Mouse (Mus musculus): ENCODE results near the gene Hist3h2ba. TPM values are rescaled to one million over a fixed set of nuclear protein-coding genes. Genes with fewer than 3 reads are reported as not detected.

The Hist3h2ba gene
- polyA plus RNA-seq, 1 experiment: 101 TPM

DNA sequence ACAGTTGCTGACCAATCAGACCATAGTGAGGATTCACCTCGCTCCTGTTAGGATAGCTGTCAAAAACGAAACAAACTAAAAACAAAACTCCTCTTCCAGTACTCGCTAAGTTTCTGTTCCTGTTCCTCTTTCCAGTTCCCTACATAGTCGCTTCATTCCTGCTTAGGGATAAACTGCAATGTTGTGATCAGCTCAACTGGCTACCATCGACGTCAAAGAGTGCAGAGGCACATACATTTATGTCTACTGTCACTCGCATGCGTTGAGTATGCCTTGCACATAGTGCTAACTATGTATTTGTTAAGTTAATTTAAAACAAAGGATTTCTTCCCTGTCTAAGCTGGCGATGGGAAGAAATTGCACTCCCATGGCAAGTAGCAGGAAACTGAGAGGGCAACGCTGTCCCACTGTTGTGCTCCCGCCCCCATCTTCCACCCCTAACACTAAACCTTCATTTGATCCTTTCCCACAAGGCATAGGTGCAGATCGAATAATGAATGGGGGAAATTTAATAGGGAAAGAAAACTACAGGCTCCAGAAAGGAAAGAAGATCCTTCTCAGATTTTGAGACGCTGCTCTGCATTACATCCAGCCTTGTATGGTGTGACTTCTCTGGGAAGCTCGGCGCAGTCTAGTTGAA is 10.6 kb downstream of the Hist3h2ba start:
- Histone ChIP-seq H3K4me3 (ENCODE audit: insufficient read depth, low read length) (peak overlapping the region; percentile 43; the same call in 1 of the 2 replicates), H3K4me1 (ENCODE audit: control insufficient read depth, insufficient read depth, low read length) (peaks cover 4% of the 10 kb centered on the region; the same call in 1 of the 2 replicates), H3K27ac (ENCODE audit: insufficient read depth, low read length) (no peak overlapping the region)
- TF ChIP-seq POLR2A (IDR thresholded peaks at IDR 0.05; ENCODE audit: extremely low read depth, insufficient read depth, low read length): no peak
- TF ChIP-seq CTCF (IDR thresholded peaks at IDR 0.05; ENCODE audit: extremely low read depth, insufficient read depth, low read length): no peak

DNA sequence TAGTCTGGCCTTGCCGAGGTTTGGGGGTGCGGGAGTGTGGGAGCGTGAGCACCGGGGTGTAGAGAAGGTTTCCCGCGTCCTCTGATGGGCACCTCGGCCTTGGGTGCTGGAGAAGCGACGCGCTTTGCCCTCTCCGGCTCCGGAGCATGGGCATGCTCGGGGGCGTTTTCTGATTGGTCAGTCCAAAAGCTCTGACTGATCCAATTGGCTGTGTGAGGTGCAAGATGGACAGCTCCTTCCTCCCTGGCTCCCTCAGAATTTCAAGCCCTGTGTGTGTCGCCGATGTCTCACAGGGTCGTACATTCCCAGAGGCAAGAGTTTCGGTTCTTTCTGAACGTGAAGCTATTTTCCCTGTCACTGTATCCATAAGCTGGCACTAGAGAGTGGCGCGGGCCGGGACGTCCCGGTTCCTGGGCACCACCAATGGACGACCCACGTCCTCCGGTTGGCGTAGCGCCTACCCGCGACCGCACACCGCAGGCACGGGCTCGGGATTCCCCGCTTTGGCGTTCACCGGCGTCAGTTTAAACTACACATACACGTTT is 11.3 kb downstream of the Hist3h2ba start:
- Histone ChIP-seq H3K4me1 (ENCODE audit: control insufficient read depth, insufficient read depth, low read length) (peaks cover 4% of the 10 kb centered on the region; the same call in 1 of the 2 replicates), H3K27ac (ENCODE audit: insufficient read depth, low read length) (no peak overlapping the region), H3K4me3 (ENCODE audit: insufficient read depth, low read length) (peak overlapping the region; percentile 43)
- TF ChIP-seq POLR2A (IDR thresholded peaks at IDR 0.05; ENCODE audit: extremely low read depth, insufficient read depth, low read length) (peak; percentile 43), CTCF (IDR thresholded peaks at IDR 0.05; ENCODE audit: extremely low read depth, insufficient read depth, low read length) (peak; percentile 11; the same call in 1 of the 2 replicates)

DNA sequence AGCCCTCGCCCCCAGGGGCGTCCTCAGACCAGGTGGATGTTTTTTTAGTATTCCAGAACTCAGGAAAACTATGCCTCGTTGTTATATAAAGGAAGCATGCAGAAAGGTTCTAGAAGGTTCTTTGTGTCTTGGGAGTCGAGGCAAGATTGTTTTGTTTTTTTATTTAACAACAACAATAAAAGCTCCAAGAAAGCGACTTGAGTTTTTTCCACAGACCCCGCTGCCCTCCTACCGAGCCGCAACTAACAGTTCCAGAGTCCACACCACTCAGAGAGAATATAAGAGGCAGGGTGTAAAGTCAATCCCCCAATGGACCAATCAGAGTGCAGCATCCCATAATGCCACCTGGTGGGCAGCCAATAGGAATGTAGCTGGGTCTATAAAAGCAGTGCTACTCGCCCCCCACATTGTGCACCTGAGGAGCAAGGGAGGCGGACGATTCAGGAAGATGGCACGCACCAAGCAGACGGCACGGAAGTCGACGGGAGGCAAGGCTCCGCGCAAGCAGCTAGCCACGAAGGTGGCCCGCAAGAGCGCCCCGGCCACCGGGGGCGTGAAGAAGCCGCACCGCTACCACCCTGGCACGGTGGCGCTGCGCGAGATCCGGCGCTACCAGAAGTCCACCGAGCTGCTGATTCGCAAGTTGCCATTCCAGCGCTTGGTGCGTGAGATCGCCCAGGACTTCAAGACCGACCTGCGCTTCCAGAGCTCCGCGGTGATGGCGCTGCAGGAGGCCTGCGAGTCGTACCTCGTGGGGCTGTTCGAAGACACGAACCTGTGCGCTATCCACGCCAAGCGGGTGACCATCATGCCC is 12.9 kb downstream of the Hist3h2ba start:
- Histone ChIP-seq H3K4me3 (ENCODE audit: insufficient read depth, low read length) (no peak overlapping the region), H3K27ac (ENCODE audit: insufficient read depth, low read length) (no peak overlapping the region), H3K4me1 (ENCODE audit: control insufficient read depth, insufficient read depth, low read length) (peaks cover 4% of the 10 kb centered on the region; the same call in 1 of the 2 replicates)
- TF ChIP-seq POLR2A (IDR thresholded peaks at IDR 0.05; ENCODE audit: extremely low read depth, insufficient read depth, low read length) (no peak; the same call in 1 of the 2 replicates), CTCF (IDR thresholded peaks at IDR 0.05; ENCODE audit: extremely low read depth, insufficient read depth, low read length) (no peak)

DNA sequence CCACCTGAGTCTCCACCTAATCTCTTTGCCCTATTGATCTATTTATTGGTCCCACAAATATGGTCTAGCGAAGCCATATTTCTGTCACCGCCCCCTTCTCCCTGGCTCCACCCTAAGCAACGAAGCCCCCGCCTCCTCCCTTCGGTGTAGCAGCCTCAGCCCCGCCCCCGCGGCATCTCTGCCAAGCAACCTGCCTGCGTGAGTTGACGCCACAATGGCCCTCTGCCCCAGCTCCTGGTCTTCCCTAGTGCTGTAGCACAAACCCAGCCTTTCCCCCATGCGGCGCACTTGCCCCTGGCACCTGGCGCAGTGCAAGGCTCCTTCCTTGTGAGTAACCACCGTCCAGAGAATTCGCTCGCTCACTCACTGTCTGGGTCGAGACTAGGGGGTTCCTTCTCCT is 14.8 kb downstream of the Hist3h2ba start:
- Histone ChIP-seq H3K4me3 (ENCODE audit: insufficient read depth, low read length) (no peak overlapping the region), H3K4me1 (ENCODE audit: control insufficient read depth, insufficient read depth, low read length) (peaks cover 4% of the 10 kb centered on the region; the same call in 1 of the 2 replicates), H3K27ac (ENCODE audit: insufficient read depth, low read length) (no peak overlapping the region)
- TF ChIP-seq POLR2A (IDR thresholded peaks at IDR 0.05; ENCODE audit: extremely low read depth, insufficient read depth, low read length) (no peak), CTCF (IDR thresholded peaks at IDR 0.05; ENCODE audit: extremely low read depth, insufficient read depth, low read length) (no peak)

DNA sequence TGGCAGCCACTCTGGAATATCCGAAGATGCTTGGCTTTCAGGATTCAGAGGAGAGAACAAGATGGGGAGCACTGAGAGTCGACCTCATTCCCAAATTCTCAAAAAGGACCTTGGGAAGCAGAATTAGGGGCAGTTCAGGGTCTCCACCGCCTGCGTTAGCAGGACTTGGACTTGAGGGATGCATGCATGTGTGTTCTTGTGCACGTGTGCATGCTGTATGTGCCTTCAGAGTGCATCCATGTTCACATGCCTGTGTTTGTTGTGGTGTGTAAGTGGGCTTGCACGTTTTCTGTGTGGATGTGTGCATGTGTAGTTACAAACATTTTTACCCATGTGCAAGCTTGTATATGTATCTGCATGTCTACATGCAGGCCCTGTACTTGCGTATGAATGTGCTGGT is 15.5 kb downstream of the Hist3h2ba start:
- TF ChIP-seq CTCF (IDR thresholded peaks at IDR 0.05; ENCODE audit: extremely low read depth, insufficient read depth, low read length) (no peak), POLR2A (IDR thresholded peaks at IDR 0.05; ENCODE audit: extremely low read depth, insufficient read depth, low read length) (no peak)
- H3K4me3 ChIP-seq (ENCODE audit: insufficient read depth, low read length): no peak overlapping the region
- peaks cover 3% of the 10 kb centered on the region; the same call in 1 of the 2 replicates for H3K4me1 ChIP-seq (ENCODE audit: control insufficient read depth, insufficient read depth, low read length)
- H3K27ac ChIP-seq (ENCODE audit: insufficient read depth, low read length): no peak overlapping the region

DNA sequence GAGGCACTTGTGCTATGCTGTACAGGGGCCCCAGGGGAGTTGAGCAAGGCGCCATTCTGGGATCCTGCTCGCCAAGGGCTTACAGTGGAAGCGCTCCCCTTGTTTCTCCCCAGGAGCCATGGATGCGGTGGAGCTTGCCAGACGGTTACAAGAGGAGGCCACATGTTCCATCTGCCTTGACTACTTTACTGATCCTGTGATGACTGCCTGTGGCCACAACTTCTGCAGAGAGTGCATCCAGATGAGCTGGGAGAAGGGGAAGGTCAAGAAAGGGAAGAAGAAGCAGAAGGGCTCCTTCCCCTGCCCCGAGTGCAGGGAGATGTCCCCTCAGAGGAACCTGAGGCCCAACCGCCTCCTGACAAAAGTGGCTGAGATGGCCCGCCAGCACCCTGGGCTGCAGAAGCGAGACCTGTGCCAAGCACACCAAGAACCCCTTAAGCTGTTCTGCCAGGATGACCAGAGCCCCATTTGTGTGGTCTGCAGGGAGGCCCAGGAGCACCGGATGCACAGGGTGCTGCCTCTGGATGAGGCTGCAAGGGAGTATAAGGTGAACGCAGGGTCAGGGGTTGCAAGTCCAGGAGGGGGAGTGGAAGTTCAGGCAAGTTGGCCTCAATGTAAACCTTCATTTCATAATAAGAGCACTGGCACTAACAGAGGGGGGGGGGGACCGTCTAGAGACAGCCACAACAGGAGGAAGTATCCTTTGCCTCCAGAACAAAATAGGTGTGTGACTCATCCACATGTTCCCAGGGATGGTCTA is 16.5 kb downstream of the Hist3h2ba start:
- H3K4me3 ChIP-seq (ENCODE audit: insufficient read depth, low read length): no peak overlapping the region
- no peak overlapping the region for H3K27ac ChIP-seq (ENCODE audit: insufficient read depth, low read length)
- no peak for TF ChIP-seq CTCF (IDR thresholded peaks at IDR 0.05; ENCODE audit: extremely low read depth, insufficient read depth, low read length)
- TF ChIP-seq POLR2A (IDR thresholded peaks at IDR 0.05; ENCODE audit: extremely low read depth, insufficient read depth, low read length): no peak
- H3K4me1 ChIP-seq (ENCODE audit: control insufficient read depth, insufficient read depth, low read length): no peaks in the 10 kb centered on the region

DNA sequence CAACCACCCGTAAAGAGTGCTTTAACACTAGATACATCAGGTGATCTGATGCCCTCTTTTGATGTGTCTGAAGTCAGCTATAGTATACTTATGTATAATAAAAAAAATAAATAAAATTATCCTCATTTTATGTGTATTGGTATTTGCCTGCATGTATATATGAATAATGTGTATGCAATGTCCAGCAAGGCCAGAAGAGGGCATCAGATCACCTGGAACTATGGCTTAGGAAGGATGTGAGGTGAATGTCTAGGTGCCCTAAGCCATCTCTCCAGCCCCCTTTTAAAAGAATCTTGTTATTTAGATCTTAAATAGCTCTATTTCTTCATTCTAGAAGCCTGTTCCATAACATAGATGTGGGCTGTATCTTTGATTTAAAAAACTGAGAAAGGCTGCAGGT is 18.6 kb downstream of the Hist3h2ba start:
- H3K27ac ChIP-seq (ENCODE audit: insufficient read depth, low read length): no peak overlapping the region
- H3K4me1 ChIP-seq (ENCODE audit: control insufficient read depth, insufficient read depth, low read length): no peaks in the 10 kb centered on the region
- TF ChIP-seq CTCF (IDR thresholded peaks at IDR 0.05; ENCODE audit: extremely low read depth, insufficient read depth, low read length) (peak; percentile 44; the same call in 1 of the 2 replicates), POLR2A (IDR thresholded peaks at IDR 0.05; ENCODE audit: extremely low read depth, insufficient read depth, low read length) (no peak)
- no peak overlapping the region for H3K4me3 ChIP-seq (ENCODE audit: insufficient read depth, low read length)

DNA sequence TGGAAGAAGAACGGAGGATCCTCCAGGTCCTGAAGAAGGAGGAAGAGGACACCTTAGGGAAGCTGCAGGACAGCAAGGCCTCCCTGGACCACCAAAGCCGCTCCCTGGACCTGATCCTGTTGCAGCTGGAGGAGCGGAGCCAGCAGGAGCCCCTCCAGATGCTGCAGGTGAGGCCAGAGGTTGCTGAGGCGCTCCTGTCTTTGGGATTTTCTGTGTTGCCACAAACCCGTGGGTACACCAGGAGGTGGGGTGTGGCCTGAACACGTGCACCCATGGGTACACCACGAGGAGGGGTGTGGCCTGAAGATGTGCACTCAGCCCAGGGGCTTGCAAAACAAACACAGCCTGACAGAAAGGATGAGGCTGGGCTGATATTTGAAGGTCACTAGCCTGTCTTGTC is 19.8 kb downstream of the Hist3h2ba start:
- Histone ChIP-seq H3K27ac (ENCODE audit: insufficient read depth, low read length) (no peak overlapping the region), H3K4me3 (ENCODE audit: insufficient read depth, low read length) (no peak overlapping the region), H3K4me1 (ENCODE audit: control insufficient read depth, insufficient read depth, low read length) (no peaks in the 10 kb centered on the region)
- TF ChIP-seq POLR2A (IDR thresholded peaks at IDR 0.05; ENCODE audit: extremely low read depth, insufficient read depth, low read length) (no peak), CTCF (IDR thresholded peaks at IDR 0.05; ENCODE audit: extremely low read depth, insufficient read depth, low read length) (no peak)

DNA sequence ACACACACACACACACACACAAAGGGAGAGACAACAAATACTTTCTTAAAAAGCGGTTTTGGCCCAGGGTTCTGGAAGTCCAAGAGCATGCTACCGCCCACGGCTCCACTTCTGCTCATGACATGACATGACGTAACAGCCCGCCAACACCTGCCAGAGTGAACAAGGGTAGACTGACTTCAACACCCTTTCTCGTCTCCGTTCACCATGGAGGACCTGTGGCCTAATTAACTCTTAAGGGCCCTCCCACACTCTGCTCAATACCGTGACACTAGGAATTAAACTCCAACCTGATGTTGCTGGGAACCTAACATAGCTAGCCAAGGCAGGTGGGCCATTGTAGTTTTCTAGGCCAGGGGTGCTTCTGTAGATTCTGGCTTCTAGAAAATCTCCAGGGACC is 20.3 kb downstream of the Hist3h2ba start:
- H3K4me3 ChIP-seq (ENCODE audit: insufficient read depth, low read length): no peak overlapping the region
- TF ChIP-seq CTCF (IDR thresholded peaks at IDR 0.05; ENCODE audit: extremely low read depth, insufficient read depth, low read length) (no peak), POLR2A (IDR thresholded peaks at IDR 0.05; ENCODE audit: extremely low read depth, insufficient read depth, low read length) (no peak)
- no peaks in the 10 kb centered on the region for H3K4me1 ChIP-seq (ENCODE audit: control insufficient read depth, insufficient read depth, low read length)
- no peak overlapping the region for H3K27ac ChIP-seq (ENCODE audit: insufficient read depth, low read length)
